Mouse (Mus musculus) embryonic facial prominence, embryonic 10.5 days (tissue): ENCODE measurements around the gene Irx1. TPM values are rescaled to one million over a fixed set of nuclear protein-coding genes. Genes with fewer than 3 reads are reported as not detected.

Source experiments
- DNase-seq: peaks from one replicate; pipeline ENCODE4 v3.0.0-alpha.2; 2017; ENCODE audit warnings: low spot score
- H3K27ac ChIP-seq: fragments of 300-500 bp; sonication (generic); replicated peaks from 2 replicates; pipeline ENCODE4 v1.5.1; 2016; ENCODE audit warnings: mild to moderate bottlenecking
- H3K27me3 ChIP-seq: fragments of 300-500 bp; sonication (generic); replicated peaks from 2 replicates; pipeline ENCODE4 v1.6.1; 2016; ENCODE audit warnings: low read depth, mild to moderate bottlenecking; ENCODE audit not compliant: poor library complexity, severe bottlenecking
- H3K36me3 ChIP-seq: fragments of 300-500 bp; sonication (generic); replicated peaks from 2 replicates; pipeline ENCODE4 v1.6.1; 2016; ENCODE audit warnings: mild to moderate bottlenecking, moderate library complexity
- H3K4me1 ChIP-seq: fragments of 300-500 bp; sonication (generic); 2 replicates; pipeline ENCODE4 v1.6.1; 2016
- H3K4me3 ChIP-seq: fragments of 300-500 bp; sonication (generic); 2 replicates; pipeline ENCODE4 v1.5.1; 2016; ENCODE audit warnings: mild to moderate bottlenecking, moderate library complexity
- H3K9me3 ChIP-seq: fragments of 300-500 bp; sonication (generic); 2 replicates; pipeline ENCODE4 v1.6.1; 2016; ENCODE audit warnings: mild to moderate bottlenecking
- WGBS: fragments of 180-500 bp; shearing (Covaris S2); methylation state at CpG from one replicate; pipeline ENCODE4 v1.1.7; 2016; 5-methylcytosine and 5-hydroxymethylcytosine counted together
- polyA plus RNA-seq: library from polyadenylated mRNA; unstranded; fragments of >200 nt; fragmentation: Nextera tagmentation; extraction: Ambion mirVana; gene quantifications from 2 replicates; pipeline ENCODE4 v1.2.1, GENCODE M21; 2016

Irx1 gene
- polyA plus RNA-seq, 1 experiment from 2014 or later: 0.72 TPM

DNA sequence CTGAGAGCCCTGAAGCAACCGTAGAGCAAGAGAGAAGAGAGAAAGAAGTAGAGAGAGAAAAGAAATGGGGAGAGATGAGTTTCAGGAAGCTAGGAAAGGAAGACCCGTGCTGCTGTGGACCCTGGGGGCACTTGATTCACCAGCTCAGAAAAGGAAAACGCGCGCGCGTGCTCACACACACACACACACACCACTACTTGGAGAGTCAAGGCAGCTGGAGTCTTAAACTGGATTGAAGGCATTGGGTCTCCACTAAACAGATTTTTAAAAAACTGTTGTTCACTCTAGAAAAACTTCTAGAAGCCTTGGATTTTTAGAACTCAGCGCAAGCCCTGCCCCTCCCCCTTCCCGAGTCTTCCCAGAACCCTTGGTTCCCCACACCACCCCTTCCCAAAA, 3.2 kb downstream of the Irx1 start:
- Histone ChIP-seq H3K4me3 (peak overlapping the region; percentile 67), H3K36me3 (no peaks in the 10 kb centered on the region), H3K27ac (peak overlapping the region; percentile 30; the same call in 1 of the 2 replicates), H3K4me1 (peaks cover 56% of the 10 kb centered on the region), H3K9me3 (no peaks in the 10 kb centered on the region), H3K27me3 (peaks cover 97% of the 10 kb centered on the region)
- WGBS: under 1% methylated on average over 9 of the region's 9 CpGs
- DNase-seq: peak; percentile 37

DNA sequence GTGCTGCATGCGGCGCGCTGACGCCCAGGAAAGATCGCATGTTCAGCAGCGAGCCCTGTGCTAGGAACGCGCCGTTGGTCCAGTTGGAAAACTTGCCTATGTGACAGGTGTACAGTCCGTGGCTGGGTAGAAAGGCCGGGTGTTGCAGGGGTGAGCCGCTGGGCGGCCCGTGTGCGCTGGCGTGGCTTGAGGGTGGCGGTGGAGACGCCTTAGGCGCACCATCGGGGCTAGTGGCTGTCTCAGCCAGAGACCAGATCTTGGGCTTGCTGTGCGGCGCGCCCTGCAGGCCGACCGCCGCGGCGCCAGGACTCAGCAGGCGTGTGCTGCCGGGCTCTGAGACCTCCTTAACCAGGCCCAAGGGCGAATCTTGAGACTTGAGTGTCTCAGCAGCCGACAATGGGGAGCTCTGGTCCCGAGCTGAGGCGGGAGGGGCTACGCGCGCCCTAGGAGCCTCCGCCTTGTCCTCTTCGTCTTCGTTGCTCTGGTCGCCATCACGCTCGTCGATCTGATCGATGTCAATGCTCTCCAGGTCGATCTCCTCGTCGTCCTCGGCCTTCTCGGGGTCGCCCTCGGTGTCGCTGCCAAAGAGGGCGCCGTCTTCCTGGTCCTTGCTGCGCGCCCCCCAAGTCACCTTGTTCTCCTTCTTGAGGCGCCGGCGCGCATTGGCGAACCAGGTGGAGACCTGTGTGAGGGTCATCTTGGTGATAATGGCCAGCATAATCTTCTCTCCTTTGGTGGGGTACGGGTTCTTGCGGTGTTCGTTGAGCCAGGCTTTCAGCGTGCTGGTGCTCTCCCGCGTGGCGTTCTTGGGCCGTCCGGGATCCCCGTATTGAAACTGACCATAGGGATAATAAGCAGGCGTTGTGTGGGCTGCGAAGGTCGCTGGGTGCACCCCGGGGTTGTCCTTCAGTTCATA, 3.9 kb downstream of the Irx1 start:
- no peaks in the 10 kb centered on the region for H3K9me3 ChIP-seq
- H3K36me3 ChIP-seq: no peaks in the 10 kb centered on the region
- peak overlapping the region; percentile 67 for H3K4me3 ChIP-seq
- H3K27ac ChIP-seq: peak overlapping the region; percentile 30; the same call in 1 of the 2 replicates
- peaks cover 97% of the 10 kb centered on the region for H3K27me3 ChIP-seq
- under 1% methylated on average over 76 of the region's 76 CpGs for WGBS
- H3K4me1 ChIP-seq: peaks cover 55% of the 10 kb centered on the region
- DNase-seq: peak; percentile 78

DNA sequence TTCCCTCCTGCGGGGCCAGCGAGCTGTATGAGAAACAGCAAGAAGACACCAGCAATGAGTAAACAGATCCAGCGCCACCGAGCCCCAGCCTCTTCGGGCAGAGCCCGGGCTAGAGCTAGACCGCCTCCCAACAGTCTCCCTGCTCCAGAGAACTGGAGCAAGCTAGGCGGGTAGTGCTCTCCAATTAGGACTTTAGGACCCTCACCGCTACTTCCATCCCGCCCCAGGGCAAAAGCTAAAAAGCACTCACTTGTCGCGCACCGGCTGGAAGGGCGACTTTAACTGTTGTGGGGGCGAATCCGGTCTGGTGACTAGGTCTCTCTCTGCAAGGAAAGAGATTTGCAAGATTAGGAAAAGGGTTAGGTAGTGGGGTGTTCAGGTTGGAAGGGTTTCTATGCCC, 4.9 kb downstream of the Irx1 start:
- Histone ChIP-seq H3K27me3 (peaks cover 97% of the 10 kb centered on the region), H3K9me3 (no peaks in the 10 kb centered on the region), H3K4me1 (peaks cover 46% of the 10 kb centered on the region), H3K27ac (0 out of 2 replicates have a peak overlapping the region, but pooled peaks have one; percentile 30), H3K36me3 (no peaks in the 10 kb centered on the region), H3K4me3 (peak overlapping the region; percentile 67)
- 1% methylated on average over 16 of the region's 16 CpGs for WGBS
- peak; percentile 67 for DNase-seq

DNA sequence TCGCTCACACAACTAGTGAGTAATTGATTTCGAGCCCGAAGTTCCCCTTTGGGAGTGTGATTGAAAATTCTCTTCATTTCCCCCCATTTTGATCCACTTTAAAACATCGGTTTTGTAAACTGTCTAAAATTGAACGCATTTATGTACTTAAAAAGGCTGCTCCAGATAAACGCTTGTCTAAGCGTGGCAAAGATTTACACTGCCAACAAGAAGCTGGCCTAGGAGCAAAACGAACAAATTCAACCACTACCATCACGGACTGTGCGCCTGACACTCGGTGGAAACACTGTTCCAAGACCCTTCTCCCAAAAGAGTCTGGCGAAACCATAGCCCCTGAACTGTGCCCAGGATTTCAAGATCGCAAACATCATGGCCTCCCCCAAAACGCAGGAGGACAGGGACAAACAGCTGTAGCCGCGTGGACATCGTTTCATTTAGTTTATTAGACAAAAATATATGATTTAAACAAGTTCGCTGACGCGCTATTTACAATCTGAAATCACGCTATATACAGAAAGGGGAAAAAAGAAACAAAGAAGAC, 5.6 kb downstream of the Irx1 start:
- no peaks in the 10 kb centered on the region for H3K9me3 ChIP-seq
- H3K27me3 ChIP-seq: peaks cover 97% of the 10 kb centered on the region
- peaks cover 42% of the 10 kb centered on the region for H3K4me1 ChIP-seq
- 5% methylated on average over 21 of the region's 21 CpGs for WGBS
- no peaks in the 10 kb centered on the region for H3K36me3 ChIP-seq
- peak overlapping the region; percentile 67 for H3K4me3 ChIP-seq
- no peak for DNase-seq
- H3K27ac ChIP-seq: no peak overlapping the region

DNA sequence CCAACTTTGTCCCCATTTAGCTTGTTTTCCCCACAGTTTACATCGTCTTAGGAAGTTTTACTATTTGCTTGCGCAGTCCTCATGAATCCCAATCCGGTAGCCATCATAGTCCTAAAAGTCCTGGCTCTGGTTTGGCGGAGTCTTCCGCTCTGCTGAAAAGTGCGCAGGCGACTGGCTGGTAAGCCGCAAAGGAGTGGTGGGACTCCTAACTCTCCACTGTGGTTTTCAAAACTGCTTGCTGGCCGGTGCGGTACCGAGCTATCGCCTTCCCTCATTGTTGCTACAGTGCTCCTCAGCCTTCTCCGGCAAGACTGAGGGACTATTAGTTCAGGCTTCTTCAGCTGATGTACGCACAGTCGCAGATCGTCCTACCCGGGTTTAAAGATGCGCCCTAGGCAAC, 6.4 kb downstream of the Irx1 start:
- Histone ChIP-seq H3K4me1 (peaks cover 40% of the 10 kb centered on the region), H3K4me3 (peak overlapping the region; percentile 67; the same call in 1 of the 2 replicates), H3K36me3 (no peaks in the 10 kb centered on the region), H3K27ac (no peak overlapping the region), H3K27me3 (peaks cover 97% of the 10 kb centered on the region), H3K9me3 (no peaks in the 10 kb centered on the region)
- 6% methylated on average over 18 of the region's 18 CpGs for WGBS
- peak; percentile 38 for DNase-seq

DNA sequence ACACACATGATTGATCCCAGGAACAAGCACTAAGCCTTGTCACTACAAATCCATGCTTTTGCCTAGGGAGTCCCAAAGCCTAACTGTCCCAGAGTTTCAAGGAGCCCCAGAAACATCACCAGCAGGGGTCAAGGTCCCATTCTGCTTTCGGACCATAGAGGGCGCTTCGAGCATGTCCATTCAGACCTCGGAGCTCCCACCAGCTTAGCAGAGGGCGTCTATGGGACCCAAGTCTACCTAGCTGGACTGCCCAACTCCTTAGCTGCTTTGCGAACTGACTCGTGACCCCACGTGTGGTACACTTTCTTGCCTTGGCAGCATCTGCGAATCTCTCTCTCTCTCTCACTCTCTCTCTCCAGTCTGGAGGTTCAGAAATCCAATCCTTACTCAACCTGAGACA, 7.0 kb downstream of the Irx1 start:
- peaks cover 95% of the 10 kb centered on the region for H3K27me3 ChIP-seq
- H3K27ac ChIP-seq: no peak overlapping the region
- no peaks in the 10 kb centered on the region for H3K36me3 ChIP-seq
- 0 out of 2 replicates have a peak overlapping the region, but pooled peaks have one; percentile 67 for H3K4me3 ChIP-seq
- H3K9me3 ChIP-seq: no peaks in the 10 kb centered on the region
- peaks cover 42% of the 10 kb centered on the region for H3K4me1 ChIP-seq
- whole genome bisulfite sequencing: 5% methylated on average over 9 of the region's 9 CpGs
- peak; percentile 73 for DNase-seq

DNA sequence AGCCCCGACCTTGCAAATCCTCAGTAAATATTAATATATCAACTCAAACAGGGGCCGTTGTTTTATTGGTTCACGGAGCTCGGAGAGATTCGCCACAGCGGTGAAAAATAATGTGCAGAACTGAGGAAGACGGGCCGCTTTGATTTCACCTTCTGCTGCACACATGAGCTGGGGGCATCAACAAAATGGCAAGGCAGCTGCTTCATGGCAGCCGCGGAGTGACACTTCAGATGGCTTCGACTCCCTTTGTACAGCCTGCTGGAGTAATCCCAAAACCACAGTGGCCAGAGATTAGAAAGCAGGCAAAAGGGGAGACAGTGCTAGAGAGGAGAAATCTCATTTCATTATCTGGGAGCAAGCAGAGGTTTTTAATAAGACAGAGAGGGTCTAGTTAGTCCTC, 11.6 kb downstream of the Irx1 start:
- no peak overlapping the region for H3K4me3 ChIP-seq
- no peak overlapping the region for H3K27ac ChIP-seq
- WGBS: 75% methylated on average over 11 of the region's 11 CpGs
- DNase-seq: no peak
- peaks cover 61% of the 10 kb centered on the region for H3K27me3 ChIP-seq
- no peaks in the 10 kb centered on the region for H3K36me3 ChIP-seq
- H3K4me1 ChIP-seq: peaks cover 18% of the 10 kb centered on the region
- H3K9me3 ChIP-seq: no peaks in the 10 kb centered on the region

DNA sequence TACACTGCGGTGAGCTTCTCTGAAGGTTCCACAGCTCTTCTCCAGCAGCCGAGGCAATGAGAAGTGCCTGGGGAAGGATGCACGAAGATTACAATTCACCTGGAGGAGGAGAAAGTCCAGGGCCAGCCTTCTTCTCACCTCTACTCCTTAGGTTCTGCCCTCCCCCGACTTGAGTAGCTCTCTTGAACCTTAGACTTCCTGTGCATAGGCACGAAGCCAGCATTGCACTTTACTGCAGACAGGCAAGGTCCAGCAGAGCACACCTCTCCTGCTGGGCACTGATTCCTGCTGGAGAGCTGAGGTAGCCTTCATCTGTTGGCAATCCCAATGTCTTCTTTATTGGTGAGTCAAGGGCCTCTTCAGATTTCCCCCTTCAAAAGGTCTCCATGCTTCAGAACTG, 13.7 kb downstream of the Irx1 start:
- Histone ChIP-seq H3K36me3 (no peaks in the 10 kb centered on the region), H3K27me3 (peaks cover 40% of the 10 kb centered on the region), H3K4me1 (peaks cover 14% of the 10 kb centered on the region), H3K4me3 (no peak overlapping the region), H3K9me3 (no peaks in the 10 kb centered on the region), H3K27ac (no peak overlapping the region)
- 78% methylated on average over 5 of the region's 5 CpGs for WGBS
- DNase-seq: no peak

DNA sequence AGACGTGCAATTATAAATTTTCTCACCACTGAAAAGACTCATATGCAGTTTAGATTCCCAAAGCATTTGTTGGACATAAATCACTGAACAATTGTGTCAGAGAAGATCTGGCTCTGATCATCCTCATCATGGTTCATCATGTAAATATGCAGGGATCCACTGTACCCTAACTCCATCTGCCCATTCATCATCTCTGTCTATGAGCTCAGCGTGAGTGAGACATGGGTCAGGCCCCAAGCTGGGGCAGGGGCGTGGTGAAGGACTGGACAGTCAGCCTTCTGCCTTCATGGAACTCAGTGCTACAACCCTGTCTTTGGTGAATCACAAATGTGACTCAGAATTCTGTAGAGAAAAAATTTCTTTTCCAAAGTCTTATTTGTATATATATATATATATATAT, 53.2 kb downstream of the Irx1 start:
- Histone ChIP-seq H3K27ac (no peak overlapping the region), H3K36me3 (no peaks in the 10 kb centered on the region), H3K27me3 (no peaks in the 10 kb centered on the region), H3K4me3 (no peak overlapping the region), H3K9me3 (no peaks in the 10 kb centered on the region), H3K4me1 (no peaks in the 10 kb centered on the region)
- no peak for DNase-seq
- WGBS: 85% methylated on average over 3 of the region's 3 CpGs
